Mouse (Mus musculus) intestine, postnatal 0 days (tissue): Measurements from ENCODE around the gene Gale. TPM values are rescaled to one million over a fixed set of nuclear protein-coding genes. Genes with fewer than 3 reads are reported as not detected.

Experiments used
- ATAC-seq: fragments of 200-750 bp; cut with Nextera tagmentation; 2 replicates; pipeline ENCODE4 v1.8.0; 2017; ENCODE audit warnings: mild to moderate bottlenecking, moderate TSS enrichment, moderate library complexity
- H3K27ac ChIP-seq: fragments of 300-500 bp; sonication (generic); 2 replicates; pipeline ENCODE4 v1.5.1; 2014; ENCODE audit warnings: mild to moderate bottlenecking, low read depth, low read length, moderate library complexity
- H3K27me3 ChIP-seq: fragments of 300-500 bp; sonication (generic); replicated peaks from 2 replicates; pipeline ENCODE4 v1.6.1; 2014; ENCODE audit warnings: low read length, mixed read lengths; ENCODE audit not compliant: control insufficient read depth, insufficient read depth
- H3K36me3 ChIP-seq: fragments of 300-500 bp; sonication (generic); 2 replicates; pipeline ENCODE4 v1.6.1; 2014; ENCODE audit warnings: mild to moderate bottlenecking, moderate library complexity; ENCODE audit not compliant: control insufficient read depth, insufficient read depth
- H3K4me1 ChIP-seq: fragments of 300-500 bp; sonication (generic); replicated peaks from 2 replicates; pipeline ENCODE4 v1.6.1; 2014; ENCODE audit warnings: antibody characterized with exemption, low read length, mixed read lengths; ENCODE audit not compliant: control insufficient read depth, insufficient read depth
- H3K4me2 ChIP-seq: fragments of 300-500 bp; sonication (generic); replicated peaks from 2 replicates; pipeline ENCODE4 v1.6.1; 2014; ENCODE audit warnings: low read depth, mild to moderate bottlenecking, moderate library complexity
- H3K4me3 ChIP-seq: fragments of 300-500 bp; sonication (generic); 2 replicates; pipeline ENCODE4 v1.5.1; 2014; ENCODE audit warnings: low read depth, low read length
- H3K9ac ChIP-seq: fragments of 300-500 bp; sonication (generic); 2 replicates; pipeline ENCODE4 v1.6.1; 2014; ENCODE audit warnings: mild to moderate bottlenecking, low read depth, low read length
- H3K9me3 ChIP-seq: fragments of 300-500 bp; sonication (generic); 2 replicates; pipeline ENCODE4 v1.6.1; 2016; ENCODE audit warnings: mixed run types; ENCODE audit not compliant: control insufficient read depth
- CTCF ChIP-seq: sonication (generic); IDR thresholded peaks from 2 replicates; pipeline ENCODE4 v1.5.1; 2016; ENCODE audit warnings: low read depth, mild to moderate bottlenecking, control low read depth, antibody characterized with exemption, moderate library complexity
- WGBS: fragments of 180-500 bp; shearing (Covaris S2); extraction: QIAGEN DNeasy Blood & Tissue Kit; methylation state at CpG from one replicate; pipeline ENCODE4 v1.1.7; 2014; 5-methylcytosine and 5-hydroxymethylcytosine counted together
- polyA plus RNA-seq: library from polyadenylated mRNA; unstranded; fragments of >200 nt; fragmentation: Nextera tagmentation; extraction: Ambion mirVana; gene quantifications from 2 replicates; pipeline ENCODE4 v1.2.1, GENCODE M21; 2015

The Gale gene
- polyA plus RNA-seq, 1 experiment from 2014 or later, result 131 TPM

DNA sequence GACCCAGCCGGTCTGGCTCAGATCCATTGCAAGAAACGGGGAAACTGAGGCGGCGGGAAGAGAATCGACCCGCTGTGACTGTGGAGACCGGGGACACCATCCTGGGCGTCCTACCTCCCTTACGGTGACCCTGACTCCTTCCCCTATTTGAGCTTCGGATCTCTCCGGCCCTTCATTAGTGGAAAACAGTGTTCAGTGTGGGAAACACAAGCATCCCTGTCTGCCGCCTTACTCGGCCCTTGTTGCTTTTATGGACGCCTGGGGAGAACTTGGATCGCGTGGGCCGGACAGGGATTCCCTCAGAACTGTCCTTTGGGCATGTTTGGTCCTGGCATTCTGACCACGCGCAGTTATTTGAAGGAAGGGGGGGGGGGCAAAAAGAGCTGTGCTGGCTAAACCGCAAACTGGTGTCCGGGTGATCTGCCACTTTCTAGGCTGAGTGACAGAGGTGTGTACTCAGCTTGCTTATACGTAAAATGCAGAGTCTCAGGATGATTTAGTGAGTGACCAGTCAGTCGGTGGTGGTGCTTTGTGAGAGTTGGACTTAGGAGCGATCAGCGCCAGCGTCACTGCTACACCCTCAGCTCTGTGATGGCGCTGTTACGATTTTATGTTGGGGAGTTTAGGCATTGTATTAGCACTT lies 16.7 kb upstream of the Gale start:
- no peak for TF ChIP-seq CTCF
- peaks cover 6% of the 10 kb centered on the region for H3K36me3 ChIP-seq
- peak overlapping the region; percentile 87 for H3K27ac ChIP-seq
- no peaks in the 10 kb centered on the region for H3K27me3 ChIP-seq
- H3K4me3 ChIP-seq, result peak overlapping the region; percentile 73
- WGBS, result under 1% methylated on average over 28 of the region's 28 CpGs
- H3K9me3 ChIP-seq, result no peaks in the 10 kb centered on the region
- ATAC-seq, result peak; percentile 17
- peak overlapping the region; percentile 78 for H3K9ac ChIP-seq
- H3K4me1 ChIP-seq, result 0 out of 2 replicates have a peak, but pooled peaks cover 6% of the 10 kb centered on the region
- peak overlapping the region; percentile 89 for H3K4me2 ChIP-seq

DNA sequence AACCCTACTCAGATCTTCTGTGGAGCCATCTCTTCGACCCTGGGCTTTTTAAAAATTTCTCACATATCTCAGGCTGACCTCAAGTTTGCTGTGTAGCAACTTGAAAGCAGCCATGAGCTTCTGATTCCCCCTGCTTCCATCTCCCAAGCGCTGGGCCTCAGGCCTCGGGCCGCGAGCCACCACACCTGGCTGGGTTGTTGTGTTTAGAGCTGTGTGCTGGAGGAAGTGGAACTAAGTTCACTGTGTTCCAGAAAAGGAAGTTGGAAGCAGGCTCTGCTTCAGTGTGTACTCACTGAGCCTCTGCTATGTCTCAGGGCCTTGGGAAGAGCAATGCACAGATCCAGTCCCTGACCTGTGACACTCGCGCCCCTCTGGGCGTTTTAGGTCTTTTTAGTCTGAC lies 15.4 kb upstream of the Gale start:
- no peak overlapping the region; the same call in 1 of the 2 replicates for H3K9ac ChIP-seq
- 0 out of 2 replicates have a peak, but pooled peaks cover 6% of the 10 kb centered on the region for H3K4me1 ChIP-seq
- WGBS, result 70% methylated on average over 8 of the region's 8 CpGs
- no peak for ATAC-seq
- peak overlapping the region; percentile 89 for H3K4me2 ChIP-seq
- no peak overlapping the region for H3K4me3 ChIP-seq
- TF ChIP-seq CTCF, result no peak
- peaks cover 14% of the 10 kb centered on the region for H3K36me3 ChIP-seq
- H3K27me3 ChIP-seq, result no peaks in the 10 kb centered on the region
- no peak overlapping the region; the same call in 1 of the 2 replicates for H3K27ac ChIP-seq
- no peaks in the 10 kb centered on the region for H3K9me3 ChIP-seq

DNA sequence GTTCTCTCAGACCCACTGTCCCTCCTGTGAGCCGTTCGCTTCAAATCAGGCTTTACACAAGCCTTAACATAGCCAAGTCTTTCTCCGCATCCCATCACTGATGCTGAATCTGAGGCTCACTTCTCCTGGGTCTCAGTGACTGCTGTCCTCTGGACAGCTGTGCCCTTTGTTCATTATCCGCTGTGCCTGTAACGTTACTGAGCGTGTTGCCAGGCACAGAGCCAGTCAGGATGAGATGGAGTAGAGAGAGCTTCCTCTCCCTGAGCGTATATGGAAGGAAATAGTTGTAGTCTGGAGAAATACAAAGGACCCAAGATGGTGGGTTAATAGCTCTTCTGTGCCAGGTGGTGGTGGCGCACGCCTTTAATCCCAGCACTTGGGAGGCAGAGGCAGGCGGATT lies 14.1 kb upstream of the Gale start:
- Histone ChIP-seq H3K4me1 (0 out of 2 replicates have a peak, but pooled peaks cover 6% of the 10 kb centered on the region), H3K27ac (no peak overlapping the region), H3K4me2 (no peak overlapping the region), H3K27me3 (no peaks in the 10 kb centered on the region), H3K9ac (no peak overlapping the region), H3K4me3 (no peak overlapping the region), H3K9me3 (no peaks in the 10 kb centered on the region), H3K36me3 (peaks cover 20% of the 10 kb centered on the region)
- whole genome bisulfite sequencing, result 77% methylated on average over 10 of the region's 10 CpGs
- ATAC-seq, result no peak
- TF ChIP-seq CTCF, result no peak

DNA sequence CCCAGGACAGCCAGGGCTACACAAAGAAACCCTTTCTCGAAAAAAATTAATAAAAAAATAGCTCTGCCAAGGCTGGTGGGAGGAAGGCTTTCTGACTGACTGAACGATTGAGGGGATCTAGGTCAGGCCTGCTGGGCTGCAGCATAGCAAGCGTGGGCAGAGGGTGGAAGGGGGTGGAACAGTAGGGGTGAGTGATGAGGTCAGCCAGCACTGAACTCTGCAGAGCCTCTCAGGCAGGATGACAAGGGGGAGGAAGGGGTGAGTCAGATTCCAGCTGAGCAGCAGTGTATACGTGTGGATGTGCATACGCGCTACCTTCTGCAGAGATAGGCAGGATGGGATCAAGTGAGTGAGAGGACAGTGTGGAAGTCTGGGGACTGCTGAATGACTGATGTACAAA lies 13.6 kb upstream of the Gale start:
- Histone ChIP-seq H3K36me3 (peaks cover 24% of the 10 kb centered on the region), H3K27ac (no peak overlapping the region), H3K4me1 (0 out of 2 replicates have a peak, but pooled peaks cover 6% of the 10 kb centered on the region), H3K9ac (no peak overlapping the region), H3K4me2 (no peak overlapping the region), H3K27me3 (no peaks in the 10 kb centered on the region), H3K9me3 (no peaks in the 10 kb centered on the region), H3K4me3 (no peak overlapping the region)
- TF ChIP-seq CTCF, result no peak
- 66% methylated on average over 6 of the region's 6 CpGs for WGBS
- no peak for ATAC-seq

DNA sequence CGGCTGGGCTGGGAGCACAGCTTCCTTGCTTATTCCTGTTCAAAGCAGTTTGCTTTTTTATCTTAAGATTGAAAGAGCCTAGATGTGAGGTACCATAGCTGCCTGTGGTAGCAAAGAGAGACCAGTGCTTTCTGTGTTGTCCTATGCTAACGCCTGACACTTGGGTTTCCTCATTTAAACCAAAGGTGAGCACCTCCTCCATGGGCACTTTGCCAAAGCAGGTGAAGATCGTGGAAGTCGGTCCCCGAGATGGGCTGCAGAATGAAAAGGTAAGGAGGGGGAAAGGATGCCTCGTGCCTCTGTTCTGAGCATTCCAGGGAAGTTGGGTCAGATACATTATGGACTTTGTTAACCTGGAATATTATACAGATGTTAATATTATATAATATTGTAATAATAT lies 13.2 kb upstream of the Gale start:
- H3K27me3 ChIP-seq, result no peaks in the 10 kb centered on the region
- TF ChIP-seq CTCF, result no peak

DNA sequence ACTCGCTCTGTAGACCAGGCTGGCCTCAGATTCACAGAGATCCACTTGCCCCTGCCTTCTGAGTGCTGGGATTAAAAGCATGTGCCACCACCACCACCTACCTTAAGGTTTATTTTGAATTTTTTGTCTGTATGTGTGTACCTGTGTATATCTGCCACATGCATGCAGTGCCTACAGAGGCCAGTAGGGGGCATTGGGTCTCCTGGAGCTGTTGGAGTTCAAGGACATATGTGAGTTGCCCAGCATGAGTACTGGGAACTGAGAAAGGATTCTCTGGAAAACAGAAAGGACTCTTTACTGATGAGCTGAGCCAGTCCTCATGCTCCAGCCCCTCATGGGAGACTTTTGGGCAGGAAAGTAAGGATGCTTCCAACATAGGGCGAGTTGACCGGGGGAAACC lies 12.0 kb upstream of the Gale start:
- Histone ChIP-seq H3K4me2 (no peak overlapping the region), H3K27ac (no peak overlapping the region), H3K36me3 (peaks cover 40% of the 10 kb centered on the region), H3K4me3 (no peak overlapping the region), H3K4me1 (0 out of 2 replicates have a peak, but pooled peaks cover 2% of the 10 kb centered on the region), H3K9me3 (no peaks in the 10 kb centered on the region), H3K27me3 (no peaks in the 10 kb centered on the region), H3K9ac (no peak overlapping the region)
- 96% methylated on average over 3 of the region's 3 CpGs for WGBS
- no peak for ATAC-seq
- TF ChIP-seq CTCF, result peak; percentile 53

More for the DNA sequence above, 13.2 kb upstream of the Gale start:
- Histone ChIP-seq H3K36me3 (peaks cover 29% of the 10 kb centered on the region), H3K4me1 (0 out of 2 replicates have a peak, but pooled peaks cover 6% of the 10 kb centered on the region), H3K4me3 (no peak overlapping the region), H3K9me3 (no peaks in the 10 kb centered on the region), H3K4me2 (no peak overlapping the region), H3K27ac (no peak overlapping the region), H3K9ac (no peak overlapping the region)
- 54% methylated on average over 6 of the region's 6 CpGs for WGBS
- ATAC-seq, result no peak
